Mouse (Mus musculus): Measurements from ENCODE around the gene Churc1. TPM values are rescaled to one million over a fixed set of nuclear protein-coding genes. Genes with fewer than 3 reads are reported as not detected.

Gene Churc1
- 10 to 100 TPM; 84.7 to 89.3 TPM for total RNA-seq (2021)

DNA sequence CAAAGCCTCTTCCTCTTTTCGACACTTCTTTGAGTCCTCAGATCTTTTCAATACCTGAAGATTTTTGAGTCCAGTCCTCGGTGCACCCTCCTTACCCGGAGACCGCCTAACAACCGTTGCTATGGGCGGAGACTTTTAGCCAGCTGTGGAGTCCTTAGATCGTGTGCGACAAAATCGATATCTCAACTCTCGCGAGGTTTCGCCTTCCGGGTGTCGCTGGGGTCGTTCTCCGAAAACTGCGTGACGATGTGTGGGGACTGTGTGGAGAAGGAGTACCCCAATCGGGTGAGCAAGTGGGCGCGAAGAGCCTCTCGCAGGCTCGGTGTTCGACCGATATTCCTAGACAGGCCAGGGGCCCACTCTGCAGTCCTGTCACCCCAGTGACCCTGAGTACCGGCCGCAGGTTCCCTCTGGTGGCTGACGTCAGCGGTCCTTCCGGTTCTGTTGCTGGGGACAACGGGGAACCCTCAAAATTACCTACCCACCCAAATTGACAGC is at the start of gene Churc1, which contains the start of gene Fntb:
Gene Churc1, plus strand, starts transcription at position 185 of the 498 bp plus-strand sequence.
Gene Fntb, plus strand, starts transcription at position 236 of the 498 bp plus-strand sequence.
- DNase-seq = peak; percentile 89 to 92
- intact Hi-C loops (cut with DNase I) = no loop called here

DNA sequence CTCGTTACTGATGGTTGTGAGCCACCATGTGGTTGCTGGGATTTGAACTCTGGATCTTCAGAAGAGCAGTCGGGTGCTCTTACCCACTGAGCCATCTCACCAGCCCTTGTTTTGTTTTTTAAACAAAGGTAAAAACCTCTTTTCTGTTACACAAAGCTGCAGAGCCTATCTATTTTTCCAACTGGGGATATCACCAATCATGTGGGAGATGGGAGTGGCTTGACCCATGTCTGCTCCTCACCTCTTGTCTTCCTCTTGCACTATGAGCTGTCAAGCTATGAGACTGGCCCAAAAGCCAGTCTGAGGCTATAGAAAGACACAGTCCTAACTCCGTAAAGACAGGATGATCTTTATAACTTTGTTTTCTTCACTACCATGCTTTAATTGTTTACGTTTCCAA is 47.0 kb upstream of the Churc1 start:
- no peak for DNase-seq
- intact Hi-C loops (cut with DNase I) = loop anchor here (2.0 kb wide), 1 partner anchor 68 kb away; no protein-coding TSS in a partner anchor

- no peak for DNase-seq
Measured at GRCm38 (mm10) chr12:76720572-76720971, 44.8 kb upstream of the Churc1 start.

GRCm38 (mm10) chr12:76722026-76722425 is 43.3 kb upstream of the Churc1 start:
- no peak for DNase-seq
- intact Hi-C loops (cut with DNase I) = loop anchor here (5.0 kb wide), 1 partner anchor 225 kb away; no protein-coding TSS in a partner anchor

More at GRCm38 (mm10) chr12:76720572-76720971, 44.8 kb upstream of the Churc1 start:
- intact Hi-C loops (cut with DNase I) = loop anchor here (5.0 kb wide), 1 partner anchor 223 kb away; no protein-coding TSS in a partner anchor

- no peak for DNase-seq
- intact Hi-C loops (cut with DNase I) = no loop called here
Measured at GRCm38 (mm10) chr12:76727955-76728354, 37.4 kb upstream of the Churc1 start.

DNA sequence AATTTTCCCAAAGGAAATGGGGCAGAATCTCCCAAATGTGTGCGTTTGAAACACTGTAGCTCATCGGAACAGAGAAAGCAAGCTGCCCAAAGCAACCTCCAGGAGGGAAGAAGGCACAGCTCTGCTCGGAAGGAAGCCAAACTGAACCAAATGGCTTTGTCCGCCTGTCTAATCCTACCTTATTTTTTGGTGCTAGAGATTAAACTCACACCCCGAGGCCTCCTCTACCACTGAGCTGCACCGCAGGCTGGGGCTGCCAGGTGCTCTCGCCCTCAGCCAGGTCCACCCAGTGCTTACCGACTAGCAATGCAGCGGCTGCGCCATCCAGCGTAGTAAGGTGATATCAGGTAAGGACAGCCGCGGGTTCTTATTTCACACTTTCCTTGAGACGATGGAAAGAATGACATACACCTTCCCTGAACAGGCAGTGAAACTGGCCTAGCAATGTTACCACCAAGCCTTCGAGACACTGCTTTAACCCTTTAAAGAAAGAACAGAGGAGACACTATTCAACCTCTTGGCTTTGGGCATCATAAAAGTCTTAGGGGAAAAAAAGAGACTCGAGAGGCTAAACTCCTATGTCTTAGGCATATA is 14.4 kb upstream of the Churc1 start:
- intact Hi-C loops (cut with DNase I) = no loop called here
- no peak for DNase-seq

DNA sequence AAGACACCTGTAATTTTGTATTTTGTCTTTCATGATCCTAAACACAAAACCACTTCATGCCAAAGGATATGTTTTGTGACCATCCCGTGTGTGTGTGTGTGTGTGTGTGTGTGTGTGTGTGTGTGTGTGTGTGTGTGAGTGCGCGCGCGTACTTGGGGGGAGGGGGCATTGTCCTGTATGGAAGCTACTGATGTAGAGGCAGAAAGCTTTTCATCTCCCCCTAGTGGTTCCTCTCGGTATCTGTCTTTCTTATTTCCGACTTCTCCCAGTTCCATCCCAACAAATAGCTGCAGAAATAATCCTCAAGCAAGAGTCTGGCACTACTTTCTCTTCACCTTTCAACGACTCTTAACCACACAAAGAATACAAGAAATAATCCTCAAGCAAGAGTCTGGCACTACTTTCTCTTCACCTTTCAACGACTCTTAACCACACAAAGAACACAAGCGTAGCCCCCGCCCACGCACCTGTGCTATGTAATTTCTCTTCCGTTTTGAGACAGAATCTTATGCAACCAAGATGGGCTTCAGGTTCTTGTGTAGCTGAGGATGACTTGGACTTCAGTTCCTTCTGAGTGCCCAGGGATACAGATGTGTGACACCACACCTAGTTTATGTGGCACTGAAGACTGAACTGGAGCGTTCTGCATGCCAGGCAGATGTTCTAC is 12.6 kb upstream of the Churc1 start:
- intact Hi-C loops (cut with DNase I) = no loop called here
- DNase-seq = peak in 1 of 2 experiments; percentile 13

- intact Hi-C loops (cut with DNase I) = no loop called here
- peak; percentile 8 to 32 for DNase-seq
Measured at GRCm38 (mm10) chr12:76765901-76766630, 728 bp downstream of the Churc1 start.

DNA sequence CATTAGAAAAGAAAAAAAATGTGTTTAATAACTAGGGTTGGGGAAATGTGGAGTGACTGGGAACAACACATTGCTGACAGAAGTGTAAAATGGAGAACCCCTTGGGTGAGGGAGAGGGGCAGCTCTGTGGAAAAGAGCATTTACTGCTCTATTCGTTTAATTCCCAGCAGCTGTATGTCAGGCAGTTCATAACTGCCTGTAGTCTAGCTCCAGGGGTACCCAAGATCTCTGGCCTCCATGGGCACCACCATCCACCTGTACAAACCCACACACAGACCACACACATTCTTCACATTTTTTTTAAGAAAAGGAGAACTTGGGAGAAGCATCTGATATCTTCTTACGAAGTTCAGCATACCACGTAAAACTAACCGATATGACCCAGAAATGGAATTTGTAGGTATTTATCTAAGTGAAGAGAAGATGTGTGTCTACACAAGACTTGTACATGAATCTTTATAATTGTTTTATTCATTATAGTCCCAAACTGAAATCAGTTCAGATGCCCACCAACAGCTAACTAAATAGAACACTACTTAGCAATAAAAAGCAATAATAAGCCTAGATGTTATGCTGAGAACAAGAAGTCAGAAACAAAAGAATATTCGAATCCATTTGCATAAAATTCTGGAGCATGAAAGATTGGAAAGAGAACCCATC is 5.6 kb downstream of the Churc1 start:
- intact Hi-C loops (cut with DNase I) = no loop called here

DNA sequence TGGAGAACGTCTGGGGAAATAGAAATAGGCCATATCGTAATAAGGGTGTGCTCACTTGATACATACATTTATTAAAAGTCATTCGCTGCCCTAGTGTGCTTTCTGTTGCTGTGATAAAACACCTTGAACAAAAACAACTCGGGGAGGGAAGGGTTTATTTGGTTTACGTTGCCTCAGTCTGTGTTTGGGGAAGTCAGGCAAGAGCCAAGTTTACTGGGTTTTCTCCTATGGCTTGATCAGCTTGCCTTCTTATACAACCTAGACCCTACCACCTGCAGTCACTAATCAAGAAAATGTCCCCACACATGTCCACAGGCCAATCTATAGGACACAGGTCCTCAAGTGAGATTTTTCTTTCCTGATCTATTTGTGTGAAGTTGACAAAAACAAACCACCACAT is 6.2 kb downstream of the Churc1 start:
- intact Hi-C loops (cut with DNase I) = no loop called here
- DNase-seq = no peak

More for the DNA sequence above, 5.6 kb downstream of the Churc1 start:
- no peak for DNase-seq

DNA sequence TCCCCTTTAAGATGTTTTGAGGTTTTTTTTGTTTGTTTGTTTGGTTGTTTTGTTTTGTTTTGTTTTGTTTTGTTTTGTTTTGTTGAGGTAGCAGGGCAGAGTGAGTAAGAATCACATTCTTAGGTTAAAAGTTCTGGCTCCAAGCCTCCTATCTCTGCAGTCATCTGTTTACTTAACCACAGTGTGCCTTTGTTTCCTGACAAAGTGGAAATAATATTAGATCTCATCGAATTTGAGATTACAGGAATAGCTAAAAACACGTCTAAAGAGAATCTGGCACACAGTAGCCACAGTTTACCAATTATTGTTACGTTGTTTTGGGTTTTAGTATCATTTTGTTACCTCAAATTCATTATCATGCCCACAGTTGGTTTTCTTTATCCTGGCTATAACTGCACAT is 9.3 kb downstream of the Churc1 start:
- no peak for DNase-seq
- intact Hi-C loops (cut with DNase I) = no loop called here

DNA sequence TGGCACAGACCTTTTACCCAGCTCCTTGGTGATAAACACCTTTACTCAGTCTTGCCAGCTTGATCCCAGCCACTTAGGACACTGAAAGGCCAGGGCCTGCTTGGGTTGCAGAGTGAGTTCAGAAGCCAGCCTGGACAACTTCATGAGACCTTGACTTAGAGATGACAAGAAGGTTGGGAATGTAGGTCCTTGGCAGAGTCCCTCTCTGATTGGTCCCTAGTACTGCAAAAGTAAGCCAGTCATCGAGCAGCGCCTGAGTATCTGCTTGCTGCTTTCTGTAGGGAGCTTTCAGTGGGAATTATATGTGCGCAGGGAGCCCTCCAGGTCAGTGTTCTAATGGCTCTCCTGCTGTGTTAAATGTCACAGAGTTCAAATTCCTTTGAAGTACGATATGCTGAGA is 9.8 kb downstream of the Churc1 start:
- intact Hi-C loops (cut with DNase I) = no loop called here

DNA sequence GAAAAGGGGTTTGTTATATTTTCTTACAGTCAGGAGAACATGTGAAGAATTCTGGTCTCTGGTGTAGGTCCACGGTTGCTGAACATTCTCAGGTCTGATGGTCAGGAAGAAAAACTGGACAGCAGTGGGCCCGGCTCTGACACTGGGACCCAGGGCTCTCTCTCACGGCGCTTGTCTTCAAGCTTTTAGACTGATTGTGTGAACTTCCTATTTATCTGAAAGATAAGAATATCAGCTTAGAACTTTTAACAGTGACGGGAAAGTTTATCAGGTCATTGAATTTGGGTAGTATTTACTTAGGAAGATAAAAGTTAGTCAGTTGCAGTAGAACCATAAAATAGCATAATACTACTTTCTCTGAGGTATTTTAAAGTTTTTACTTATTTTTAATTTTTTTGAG is 11.6 kb downstream of the Churc1 start:
- intact Hi-C loops (cut with DNase I) = no loop called here
- no peak for DNase-seq

More for the DNA sequence above, 9.8 kb downstream of the Churc1 start:
- no peak for DNase-seq

DNA sequence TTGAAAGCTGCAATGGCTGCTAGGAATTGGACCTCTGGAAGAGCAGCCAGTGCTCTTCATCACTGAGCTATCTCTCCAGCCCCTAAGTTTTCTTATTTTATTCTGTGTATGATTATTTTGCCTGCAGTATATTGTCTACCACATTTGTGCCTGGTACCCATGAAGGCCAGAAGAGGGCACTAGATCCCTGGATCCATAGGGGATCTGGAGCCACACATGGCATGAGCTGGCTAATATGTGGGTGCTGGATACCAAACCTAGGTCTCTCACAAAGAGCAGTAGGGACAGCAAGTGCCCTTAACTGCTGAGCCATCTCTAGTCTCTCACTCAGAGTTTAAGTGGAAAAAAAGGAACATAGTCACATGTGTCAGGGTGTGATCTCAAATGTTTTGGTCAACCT is 12.5 kb downstream of the Churc1 start:
- no peak for DNase-seq
- intact Hi-C loops (cut with DNase I) = no loop called here

DNA sequence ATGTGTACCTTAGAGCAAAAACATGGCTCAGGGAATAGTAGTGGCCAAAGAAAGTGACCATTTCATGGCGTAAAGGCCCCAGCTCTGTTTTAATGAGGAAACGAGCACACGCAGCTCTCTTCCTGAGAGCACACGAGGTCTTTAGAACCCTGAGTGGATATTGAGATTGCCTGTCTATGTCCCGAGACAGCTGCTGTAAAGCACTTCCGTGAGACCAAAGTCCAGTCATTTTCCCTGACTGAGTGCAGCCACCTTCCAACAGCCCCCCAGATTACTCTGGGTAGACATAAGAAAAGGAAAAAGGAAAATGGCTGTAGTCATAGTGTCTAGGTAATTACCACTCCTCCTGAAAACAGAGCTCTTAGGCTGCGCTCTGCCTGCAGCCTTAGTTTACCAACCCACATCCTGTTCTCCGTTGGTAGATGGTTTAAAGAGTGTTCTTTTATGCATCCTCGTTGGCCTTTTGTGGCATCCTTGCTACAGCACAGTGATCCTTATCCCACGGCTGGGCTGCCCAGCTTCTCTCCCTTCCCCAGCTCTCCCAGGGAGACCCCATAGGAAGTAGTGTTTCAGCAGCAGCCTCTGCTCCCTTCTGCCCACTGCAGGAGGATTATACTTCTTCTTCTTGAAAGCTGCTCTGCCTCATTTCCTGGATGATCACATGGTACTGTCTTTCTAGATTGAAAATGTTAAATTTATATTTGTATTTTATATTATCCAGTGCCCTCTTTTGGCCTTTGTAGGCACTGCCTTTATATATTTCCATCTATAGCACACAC is 13.2 kb downstream of the Churc1 start:
- intact Hi-C loops (cut with DNase I) = no loop called here
- DNase-seq = no peak

DNA sequence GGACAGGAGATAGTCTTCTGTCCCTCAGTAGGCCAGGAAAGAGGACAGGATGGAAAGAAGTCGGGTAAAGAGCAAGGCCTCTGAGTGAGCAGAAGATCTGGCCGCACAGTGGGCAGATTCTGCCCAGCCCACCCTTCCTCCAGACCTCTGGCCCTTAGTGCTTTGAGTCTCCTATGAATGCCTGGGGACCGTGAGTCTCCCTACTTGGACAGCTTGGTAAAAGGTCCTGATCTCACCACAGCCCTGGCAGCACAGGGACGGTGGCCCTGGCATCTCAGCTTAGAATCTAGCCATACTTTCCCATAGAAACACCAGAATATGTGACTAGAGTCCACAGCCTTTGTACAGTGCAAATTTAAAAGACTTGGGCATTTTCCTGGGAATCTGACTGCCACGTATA is 14.6 kb downstream of the Churc1 start:
- intact Hi-C loops (cut with DNase I) = no loop called here
- no peak for DNase-seq

GRCm38 (mm10) chr12:76780639-76781468 is 15.5 kb downstream of the Churc1 start:
- intact Hi-C loops (cut with DNase I) = no loop called here
- no peak for DNase-seq

- intact Hi-C loops (cut with DNase I) = no loop called here
Measured at GRCm38 (mm10) chr12:76784056-76784619, 18.8 kb downstream of the Churc1 start.

More at GRCm38 (mm10) chr12:76784056-76784619, 18.8 kb downstream of the Churc1 start:
- peak in 1 of 2 experiments; percentile 9 for DNase-seq

Measured in heart, postnatal 36 days (tissue).